Mouse (Mus musculus) ovary, postnatal 14 days (tissue): ENCODE measurements around the gene Fga.

ENCODE experiments used
- DNase-seq: peaks from one replicate; pipeline ENCODE4 v3.0.0; 2022; ENCODE audit warnings: low spot score

Gene Fga

DNA sequence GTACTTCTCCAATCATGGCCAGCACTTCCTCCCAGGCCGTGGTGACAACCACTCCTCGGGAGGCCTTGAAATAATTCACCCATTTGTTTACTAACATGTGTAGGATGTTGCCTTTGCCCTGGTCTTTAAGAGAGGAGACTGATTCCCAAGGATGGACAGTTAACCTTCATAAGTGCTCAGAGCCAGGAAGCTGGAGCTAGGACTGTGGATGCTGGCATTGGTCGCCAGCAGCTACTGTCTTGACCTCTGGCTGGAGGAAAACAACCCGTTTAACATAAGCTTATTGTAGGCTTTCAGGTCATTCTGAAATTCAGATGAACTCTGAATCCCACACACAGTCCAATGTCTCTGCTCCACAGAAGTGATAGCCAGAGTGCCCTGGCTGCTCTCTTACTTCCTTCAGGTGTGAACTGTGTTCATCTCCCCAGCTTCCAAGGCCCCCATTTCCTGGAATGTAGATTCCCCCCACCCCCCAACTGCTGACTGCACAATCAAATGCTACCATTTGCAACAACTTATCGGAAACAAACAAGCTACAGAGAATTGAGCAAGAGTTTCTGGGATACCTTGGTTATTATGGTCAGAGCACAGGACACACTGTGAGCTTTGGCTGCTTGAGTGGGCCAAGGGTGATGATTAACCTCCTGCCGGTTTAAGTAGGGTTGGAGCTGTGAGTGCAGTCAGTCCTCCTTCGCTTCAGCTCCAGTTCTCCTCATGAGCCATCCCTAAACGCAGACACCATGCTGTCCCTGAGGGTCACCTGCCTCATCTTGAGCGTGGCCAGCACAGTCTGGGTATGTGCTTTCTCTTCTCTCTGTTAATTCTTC, at the start of gene Fga:
Gene Fga (plus strand): TSS at position 602 of the 827 bp plus-strand sequence.
- DNase-seq: no peak

DNA sequence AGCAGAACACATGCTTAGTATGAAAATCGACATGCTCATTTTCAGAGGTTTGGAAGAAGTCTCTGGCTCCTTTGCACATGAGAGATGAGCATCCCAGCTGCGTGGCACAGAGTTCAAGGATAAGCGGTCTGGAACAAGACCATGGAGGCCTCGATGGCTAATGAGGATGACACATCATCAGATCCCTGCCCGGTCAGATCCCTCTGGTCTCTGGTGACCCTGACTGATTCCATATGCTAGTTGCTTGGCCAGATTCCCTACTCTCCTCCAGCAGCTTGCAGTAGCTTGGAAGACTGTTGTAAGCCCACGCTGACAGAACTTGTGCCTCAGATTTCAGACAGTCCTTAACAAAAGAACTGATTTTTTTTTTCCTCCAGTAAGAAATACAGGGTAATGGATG, 45.1 kb upstream of the Fga start:
- no peak for DNase-seq

DNA sequence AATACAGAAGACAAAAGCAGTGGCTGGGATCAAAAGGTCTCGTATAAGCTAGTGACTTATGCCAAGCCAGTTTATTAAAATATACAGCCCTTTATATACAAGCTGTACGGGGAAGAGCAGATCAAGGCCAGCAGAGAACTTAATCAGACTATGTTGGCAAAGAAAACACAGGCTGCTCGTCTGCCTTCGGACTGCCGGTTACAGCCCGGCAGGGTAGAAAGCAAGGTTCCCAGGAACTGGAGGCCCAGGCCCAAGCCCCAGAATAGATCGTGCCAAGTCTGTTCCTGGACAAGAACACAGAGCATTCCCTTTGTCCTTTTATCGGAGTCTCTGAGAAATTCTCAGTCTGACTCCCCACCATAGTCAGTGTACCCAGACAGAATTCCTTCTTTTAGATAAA, 44.0 kb upstream of the Fga start:
- DNase-seq: no peak

DNA sequence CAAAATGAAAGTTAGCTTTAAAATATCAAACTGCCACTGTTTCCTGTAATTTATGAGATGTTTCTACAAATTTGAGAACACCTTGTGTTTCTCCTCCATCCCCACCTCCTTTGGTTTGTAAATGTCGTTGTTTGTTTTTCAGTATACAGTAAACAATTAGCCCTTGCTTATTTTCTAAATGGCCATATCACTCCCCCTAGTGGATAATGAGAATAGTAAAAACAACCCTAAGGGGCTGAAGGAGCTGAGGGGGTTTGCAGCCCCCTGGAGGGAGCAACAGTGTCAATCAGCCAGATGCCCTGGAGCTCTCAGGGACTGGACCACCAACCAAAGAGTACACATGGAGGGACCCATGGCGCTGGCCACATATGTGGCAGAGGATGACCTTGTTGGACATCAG, 41.0 kb upstream of the Fga start:
- no peak for DNase-seq

DNA sequence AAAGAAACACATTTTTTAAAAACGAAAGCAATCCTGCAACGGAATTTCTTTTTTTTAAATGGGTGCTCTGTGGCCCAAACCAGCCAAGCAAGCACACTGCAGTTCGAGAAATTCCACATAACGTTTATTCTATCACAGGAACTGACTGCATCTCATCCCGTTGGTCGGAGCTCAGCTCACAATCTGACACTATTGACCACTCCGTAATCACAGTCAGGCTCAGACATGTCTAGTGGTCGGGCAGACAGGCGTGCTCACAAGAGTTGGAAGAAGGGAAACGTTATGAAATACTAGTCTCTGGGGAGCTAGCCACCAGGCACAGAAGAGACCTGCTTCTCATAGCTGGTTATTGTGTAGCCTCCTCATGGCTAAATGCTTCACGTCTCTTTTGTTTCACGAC, 33.9 kb upstream of the Fga start:
- no peak for DNase-seq

DNA sequence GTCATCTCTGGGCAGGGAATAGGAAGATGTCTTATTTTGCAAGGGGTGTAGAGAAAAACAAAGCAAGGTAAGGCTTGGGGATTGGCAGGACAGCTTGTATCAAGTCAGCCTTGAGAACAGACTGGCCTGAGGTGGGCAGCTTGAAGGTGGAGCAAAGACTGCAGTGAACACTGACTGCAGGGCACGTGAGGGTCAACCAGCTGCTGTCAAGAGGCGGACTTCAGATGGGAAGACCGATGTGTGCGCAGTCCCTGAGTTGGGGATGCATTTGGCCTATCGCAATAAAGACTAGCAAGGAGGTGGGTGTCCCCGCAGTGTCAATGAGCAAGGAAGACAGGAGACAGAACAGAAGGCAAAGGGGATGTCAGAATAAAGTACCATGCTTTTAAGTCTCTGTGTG, 32.9 kb upstream of the Fga start:
- DNase-seq: no peak

DNA sequence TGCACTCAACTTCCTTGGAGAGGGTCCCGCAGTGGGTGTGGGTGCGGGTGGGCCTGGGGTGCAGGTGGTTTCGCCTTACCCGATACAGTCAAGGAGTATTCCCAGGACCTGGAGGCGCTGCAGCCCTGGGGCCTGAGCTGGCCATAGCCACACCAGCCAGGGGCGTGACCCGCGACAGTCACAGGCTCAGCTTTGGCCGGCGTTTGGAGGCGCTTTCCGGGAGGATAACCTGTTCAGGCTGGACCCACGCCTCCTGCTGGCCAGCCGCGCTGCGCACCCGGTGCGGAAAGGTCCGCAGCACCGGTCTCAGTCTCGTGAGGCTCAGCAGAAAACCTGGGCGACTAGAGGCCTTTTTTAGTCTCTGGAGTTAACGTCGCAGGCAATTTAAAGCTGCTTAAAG, 30.5 kb upstream of the Fga start:
- peak; percentile 60 for DNase-seq

DNA sequence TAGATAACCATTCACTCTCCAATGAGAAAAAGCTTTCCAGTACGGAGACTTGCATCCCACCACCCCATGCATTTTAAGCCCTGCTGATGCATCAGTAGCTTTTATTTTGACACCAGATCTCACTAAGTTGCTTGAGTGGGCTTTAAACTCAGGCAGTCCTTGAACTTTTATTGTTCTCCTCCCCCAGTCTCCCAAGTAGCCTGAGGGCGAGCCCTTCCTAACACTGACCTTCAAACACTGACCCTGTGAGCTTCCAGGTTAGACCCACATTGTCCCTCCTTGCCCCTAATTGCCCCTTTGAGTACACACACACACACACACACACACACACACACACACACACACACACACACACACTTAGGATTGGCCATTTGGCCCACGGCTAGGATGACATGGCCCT, 29.2 kb upstream of the Fga start:
- no peak for DNase-seq

DNA sequence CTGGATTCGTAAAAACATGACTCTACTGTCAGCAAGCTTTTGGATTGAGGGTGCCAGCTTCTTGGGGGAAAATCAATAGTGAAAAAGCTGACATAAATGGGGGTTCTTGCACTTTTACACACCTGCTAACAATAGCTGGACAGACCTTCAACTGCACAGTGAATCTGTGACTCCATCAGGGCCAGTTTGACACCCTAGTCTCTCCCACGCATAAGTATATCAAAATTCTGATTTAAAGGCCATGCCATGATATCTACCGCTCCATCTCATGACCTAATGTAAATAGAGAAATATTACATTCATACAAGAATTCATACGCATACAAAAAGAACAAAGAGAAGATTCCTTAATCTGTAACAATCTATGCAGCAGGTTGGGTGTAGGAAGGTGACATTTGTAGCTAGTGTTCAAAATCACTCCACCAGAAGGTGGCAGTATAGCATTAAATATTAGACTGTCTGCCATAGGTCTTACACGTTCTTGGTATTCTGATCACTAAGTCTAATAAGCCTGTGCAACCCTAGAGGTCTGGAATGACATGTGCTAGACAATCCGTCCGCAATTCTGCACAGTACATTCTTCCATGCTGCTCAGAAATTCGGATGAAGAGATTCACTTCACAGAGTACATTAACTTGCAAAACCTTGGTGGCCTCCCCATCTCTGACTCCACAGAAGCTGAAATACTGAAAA, 27.0 kb upstream of the Fga start:
- peak; percentile 35 for DNase-seq

DNA sequence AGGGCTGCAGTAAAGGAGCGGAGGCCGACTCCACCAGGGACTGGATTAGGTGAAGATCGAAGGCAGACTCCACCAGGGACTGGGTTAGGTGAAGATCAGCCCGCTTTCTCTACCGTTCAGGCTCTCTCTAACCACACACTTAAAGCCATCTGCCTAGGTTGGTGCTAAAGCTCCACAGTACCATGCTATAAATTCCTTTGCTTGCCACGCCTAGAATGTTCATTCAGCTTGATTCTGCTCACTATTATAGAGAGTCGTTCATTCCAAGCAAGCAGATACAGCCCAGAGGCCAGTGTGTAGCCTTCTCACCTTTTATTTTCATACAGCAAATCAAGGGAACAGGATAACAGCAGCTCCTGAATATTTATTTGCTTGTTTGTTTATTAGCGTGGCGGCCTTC, 25.9 kb upstream of the Fga start:
- no peak for DNase-seq

DNA sequence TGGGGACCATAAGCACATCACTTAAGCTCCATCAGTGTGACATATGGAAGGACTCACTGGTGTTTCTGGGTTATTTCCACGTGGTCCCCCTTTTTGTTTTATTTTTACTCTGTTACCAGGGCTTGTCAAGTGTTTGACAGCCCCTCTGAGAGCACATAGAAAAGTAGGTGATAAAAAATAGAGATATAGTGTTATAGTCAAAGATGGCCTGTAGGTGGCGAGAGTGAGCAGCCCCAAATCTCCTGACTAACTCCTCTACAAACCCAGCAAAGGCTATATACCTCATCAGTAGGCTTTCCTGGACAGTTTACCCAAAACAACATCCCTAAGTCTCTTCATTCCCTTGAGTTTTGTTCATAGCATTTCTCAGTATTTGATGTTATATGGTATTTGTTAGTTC, 23.7 kb upstream of the Fga start:
- no peak for DNase-seq

DNA sequence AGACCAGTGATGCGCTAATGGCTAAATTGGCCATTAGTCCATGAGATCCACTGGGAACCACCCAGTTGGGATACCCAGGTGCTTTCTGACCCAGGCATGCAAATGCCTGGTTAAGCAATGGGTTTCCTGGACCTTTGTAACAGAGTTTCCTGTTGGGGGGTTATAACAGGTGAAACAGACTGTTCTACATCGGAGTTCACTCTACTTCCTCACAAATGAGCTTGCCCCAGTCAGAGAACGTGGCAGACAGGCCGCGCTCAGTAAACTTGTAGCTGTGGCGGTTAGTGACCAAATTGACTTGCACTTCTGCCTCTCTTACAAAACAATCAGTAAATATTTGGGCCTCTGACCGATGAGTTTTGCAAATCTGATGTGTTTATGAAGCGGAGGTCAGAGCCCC, 22.8 kb upstream of the Fga start:
- DNase-seq: no peak

DNA sequence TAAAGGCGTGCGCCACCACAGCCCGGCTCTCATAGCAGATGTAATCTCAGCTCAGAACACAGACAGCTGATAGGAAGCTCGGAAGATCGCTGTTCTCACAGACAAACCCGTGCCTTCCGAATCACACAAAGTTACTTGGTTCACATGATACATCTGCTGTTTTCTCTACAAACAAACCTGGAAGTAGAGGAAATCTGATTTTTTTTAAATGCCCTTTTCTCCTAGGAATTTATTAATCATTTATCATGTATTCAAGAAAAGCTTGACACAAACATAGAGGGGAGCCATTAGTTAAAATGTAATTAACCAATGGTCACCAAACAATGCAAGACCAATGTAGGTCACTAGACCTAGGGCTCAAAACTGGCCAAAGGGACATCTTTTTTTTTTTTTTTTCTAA, 21.1 kb upstream of the Fga start:
- DNase-seq: no peak

DNA sequence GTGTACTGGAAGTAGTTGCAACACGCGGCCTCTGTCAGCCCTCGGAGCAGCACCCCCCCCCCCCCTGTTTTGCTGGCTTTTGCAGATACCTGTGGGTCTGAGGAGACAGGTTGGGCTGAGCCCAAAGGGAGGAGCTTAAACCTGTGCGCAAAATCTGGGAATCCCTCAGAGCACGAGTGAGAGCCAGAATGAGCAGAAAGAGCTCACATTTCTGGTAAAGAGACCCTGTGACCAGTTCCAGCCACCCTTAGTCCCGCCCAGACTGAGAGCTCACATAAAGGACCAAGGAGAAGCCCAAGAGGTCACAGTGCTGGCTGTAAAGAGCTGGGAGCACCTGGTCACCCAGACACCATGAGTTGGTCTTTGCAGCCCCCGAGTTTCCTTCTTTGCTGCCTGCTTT, 18.3 kb upstream of the Fga start, which contains the start of gene Fgg:
Gene Fgg (plus strand): TSS at position 168 of the 400 bp plus-strand sequence.
- DNase-seq: no peak

DNA sequence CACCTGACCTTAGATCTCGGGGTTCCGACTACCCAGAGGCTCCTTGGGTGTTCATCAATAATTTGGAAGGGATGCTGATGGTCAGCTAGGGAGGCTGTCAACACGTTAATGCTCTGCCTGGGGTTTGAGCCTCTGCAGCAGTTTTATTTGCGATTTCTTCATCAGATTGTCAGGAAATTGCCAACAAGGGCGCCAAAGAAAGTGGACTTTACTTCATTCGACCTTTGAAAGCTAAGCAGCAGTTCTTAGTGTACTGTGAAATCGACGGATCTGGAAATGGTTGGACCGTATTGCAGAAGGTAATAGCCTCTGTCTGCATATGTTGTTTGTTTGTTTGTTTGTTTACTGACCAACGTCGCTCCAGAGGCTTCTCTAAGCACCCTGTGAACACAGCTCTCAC, 15.6 kb upstream of the Fga start:
- DNase-seq: no peak

DNA sequence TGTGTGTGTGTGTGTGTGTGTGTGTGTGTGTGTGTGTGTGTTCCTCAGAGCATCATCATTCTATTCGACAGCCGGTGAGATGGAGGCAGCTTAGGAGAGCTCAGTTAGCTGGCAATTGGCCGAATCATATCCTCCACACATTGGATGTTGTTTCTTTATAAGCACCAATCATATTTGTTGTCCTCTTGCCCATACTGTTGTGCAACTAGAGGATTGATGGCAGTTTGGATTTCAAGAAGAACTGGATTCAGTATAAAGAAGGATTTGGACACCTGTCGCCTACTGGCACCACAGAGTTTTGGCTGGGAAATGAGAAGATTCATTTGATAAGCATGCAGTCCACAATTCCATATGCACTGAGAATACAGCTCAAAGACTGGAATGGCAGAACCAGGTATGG, 14.7 kb upstream of the Fga start:
- DNase-seq: no peak

DNA sequence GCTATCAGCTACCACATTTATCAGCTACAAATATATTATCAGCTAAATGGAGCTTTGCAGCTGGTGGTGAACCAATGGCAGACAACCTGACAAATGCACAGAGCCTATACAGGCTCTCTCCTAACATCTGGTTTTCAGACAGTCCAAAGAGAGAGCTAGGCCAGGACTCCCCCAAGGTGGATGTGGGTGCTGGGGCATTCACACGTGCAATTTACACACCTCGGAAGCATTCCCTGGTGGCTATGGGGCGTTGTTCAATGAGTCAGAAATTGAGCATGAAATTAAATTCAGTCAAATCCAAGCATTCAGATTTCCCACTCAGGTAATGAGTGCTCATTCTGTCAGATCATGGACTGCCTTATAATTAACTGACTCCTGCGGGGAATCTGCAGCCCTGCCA, 14.3 kb upstream of the Fga start:
- no peak for DNase-seq

DNA sequence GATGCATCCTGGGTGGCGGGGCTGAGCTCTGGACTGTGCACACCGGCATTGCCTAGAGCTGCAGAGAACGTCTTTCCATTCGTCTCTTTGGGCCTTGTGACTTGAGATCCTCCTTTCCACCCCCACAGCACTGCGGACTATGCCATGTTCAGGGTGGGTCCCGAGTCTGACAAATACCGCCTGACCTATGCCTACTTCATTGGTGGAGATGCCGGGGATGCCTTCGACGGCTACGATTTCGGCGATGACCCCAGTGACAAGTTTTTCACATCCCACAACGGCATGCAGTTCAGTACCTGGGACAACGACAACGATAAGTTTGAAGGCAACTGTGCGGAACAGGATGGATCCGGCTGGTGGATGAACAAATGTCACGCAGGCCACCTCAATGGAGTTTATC, 13.2 kb upstream of the Fga start:
- no peak for DNase-seq

DNA sequence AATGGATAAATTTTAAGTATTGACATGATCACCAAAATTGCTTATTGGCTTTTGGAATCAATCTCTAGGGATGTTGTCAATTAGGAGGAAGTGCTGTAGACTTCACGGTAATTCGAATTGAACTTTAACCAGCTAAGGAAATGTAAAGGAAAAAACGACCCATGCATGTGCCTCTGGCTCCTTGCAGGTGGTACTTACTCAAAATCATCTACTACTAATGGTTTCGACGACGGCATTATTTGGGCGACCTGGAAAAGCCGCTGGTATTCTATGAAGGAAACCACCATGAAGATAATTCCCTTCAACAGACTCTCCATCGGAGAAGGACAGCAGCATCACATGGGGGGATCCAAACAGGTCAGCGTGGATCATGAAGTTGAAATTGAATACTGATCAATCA, 11.9 kb upstream of the Fga start:
- DNase-seq: no peak

DNA sequence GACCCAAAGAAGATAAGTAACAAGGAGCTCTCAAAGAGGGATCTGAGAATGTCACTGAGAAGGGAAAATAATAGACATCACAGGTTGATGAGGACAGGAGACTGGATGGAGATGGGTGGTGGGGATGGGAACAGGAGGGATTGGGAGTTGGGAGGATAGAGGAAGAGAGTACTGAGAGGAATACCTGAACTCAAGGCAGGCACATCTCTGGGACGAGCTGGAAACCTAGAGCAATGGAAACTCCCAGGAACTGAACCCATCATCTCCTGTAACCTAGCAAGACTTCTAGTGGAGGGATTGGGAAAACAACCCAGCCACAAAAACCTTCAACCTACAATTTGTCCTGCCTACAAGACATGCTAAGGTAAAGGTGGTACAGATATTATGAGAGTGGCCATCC, 9.6 kb upstream of the Fga start:
- DNase-seq: no peak

DNA sequence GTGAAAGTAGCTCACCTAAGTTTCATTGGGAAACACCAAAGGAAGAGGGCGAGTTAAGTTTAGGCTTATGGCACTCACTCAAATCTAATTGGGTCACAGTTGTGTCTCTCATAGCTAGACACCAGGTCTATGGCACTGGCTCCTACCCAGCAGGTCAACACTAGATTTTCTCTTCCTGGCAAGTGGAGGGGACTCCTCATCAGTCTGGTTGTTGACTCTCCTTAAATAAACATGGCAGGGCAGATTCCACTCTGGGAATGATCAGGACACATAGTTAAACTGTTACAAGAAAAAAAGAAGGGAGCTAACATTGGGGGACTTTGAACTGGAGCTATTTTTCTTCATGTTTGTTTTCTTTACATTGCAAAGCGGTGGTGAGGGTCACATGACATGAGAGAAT, 5.5 kb upstream of the Fga start:
- DNase-seq: no peak

DNA sequence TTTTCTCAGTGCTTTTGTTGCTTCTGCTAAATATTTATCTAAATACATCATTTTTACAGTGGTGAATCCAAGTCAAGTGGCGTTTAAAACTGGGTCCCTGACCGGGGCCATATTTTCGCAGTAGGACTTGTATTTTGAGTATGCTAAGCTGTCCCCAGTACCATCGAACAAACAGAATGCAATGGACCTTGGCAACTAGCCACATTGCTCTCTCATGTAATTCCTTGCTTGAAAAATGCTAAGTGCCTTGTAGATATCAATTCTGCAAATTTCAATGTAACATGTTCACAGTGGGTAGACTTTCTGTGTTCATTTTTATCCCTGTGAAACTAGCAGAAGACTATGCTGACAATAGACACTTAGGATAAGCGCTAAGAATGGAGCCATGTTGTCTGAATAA, 4.7 kb upstream of the Fga start:
- DNase-seq: no peak

DNA sequence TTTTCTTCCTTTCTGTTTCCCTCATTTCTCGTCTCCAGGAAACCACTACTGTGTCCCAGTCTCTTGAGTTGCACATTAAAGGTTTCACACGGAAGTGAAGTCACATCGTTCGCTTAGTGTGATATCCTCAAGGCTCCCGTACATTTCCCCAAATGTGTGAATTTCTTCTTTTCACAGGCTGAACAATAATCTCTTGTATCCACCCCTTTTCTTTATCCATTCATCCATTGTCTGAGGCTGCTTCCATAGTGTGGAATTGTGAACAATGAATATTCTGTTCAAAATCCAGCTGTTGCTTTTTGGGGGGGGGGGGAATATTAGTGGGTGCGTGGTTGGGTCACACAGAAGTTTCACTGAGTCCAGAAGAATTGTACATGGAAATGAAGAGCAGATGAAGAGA, 840 bp upstream of the Fga start:
- no peak for DNase-seq
